Comparison of ENCODE assay signal across 8 mouse cellular contexts in the genomic region with DNA sequence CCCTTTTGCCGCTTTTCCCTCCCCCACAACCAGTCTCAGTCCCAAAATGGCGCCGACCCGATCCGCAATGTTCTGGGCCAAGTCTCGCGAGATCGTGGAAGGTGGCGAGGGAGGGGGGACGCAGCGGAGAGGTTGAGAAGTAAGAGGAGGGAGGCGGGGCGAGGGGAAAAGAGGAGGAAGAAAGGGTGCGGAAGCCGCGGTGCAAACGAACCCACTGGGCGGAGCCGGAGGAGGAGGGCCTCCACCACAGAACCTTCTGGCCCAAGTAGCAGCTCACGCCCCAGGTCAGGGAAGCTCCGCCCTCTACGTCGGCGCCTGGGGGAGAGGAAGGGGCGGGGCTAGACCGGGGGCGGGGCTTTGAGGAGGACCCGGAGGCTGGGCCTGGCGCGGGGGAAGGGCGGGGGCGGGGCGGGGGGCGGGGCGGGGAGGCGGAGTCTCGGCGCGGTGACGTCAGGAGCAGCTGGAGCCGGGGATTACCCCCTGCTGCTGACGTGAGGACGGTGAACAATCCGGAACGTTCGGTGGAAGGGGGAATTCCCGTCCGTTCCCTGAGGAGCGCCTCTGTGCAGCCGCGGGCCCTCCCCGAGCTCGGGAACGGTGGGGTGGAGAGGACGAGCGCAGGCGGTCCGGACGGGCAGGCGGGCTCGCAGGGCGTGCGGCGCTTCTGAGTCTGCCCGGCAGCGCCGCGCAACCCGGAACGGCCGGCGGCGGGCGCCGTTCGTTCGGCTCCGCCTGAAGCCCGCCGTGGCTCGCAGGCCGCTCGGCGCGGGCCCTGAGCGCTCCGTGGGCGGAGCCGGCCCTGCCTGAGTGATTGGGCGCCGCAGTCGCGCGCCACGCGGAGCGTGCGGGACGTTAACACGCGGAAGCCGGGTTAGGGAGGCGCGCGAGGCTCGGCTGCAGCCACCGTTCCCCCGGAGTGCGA. TPM values are rescaled to one million over a fixed set of nuclear protein-coding genes. Genes with fewer than 3 reads are reported as not detected.
A peak's percentile ranks its signal among the peaks of the same experiment; 100 is the strongest.
DNase-seq lines count a peak whose midpoint lies in the region; ATAC-seq lines count a peak whose summit lies in the region.

A gene (minus strand): TSS at position 310 of the 922 bp plus-strand sequence.

- peak; percentile 89 for ATAC-seq in inflammation-experienced regulatory T-cells, adult 6 months
- peak; percentile 97 for ATAC-seq in megakaryocyte-erythroid progenitor cell, adult 5-6 weeks (replicated peaks; ENCODE audit: low FRiP score, low TSS enrichment, poor library complexity, severe bottlenecking)

- DNase-seq in adrenal gland, adult (ENCODE audit: inconsistent age in 2 of 2, low spot score in 1 of 2) = peak; percentile 100
- peak; percentile 99 for DNase-seq in embryo, embryonic 10.5 days (ENCODE audit: low spot score)
- DNase-seq in gastrocnemius, postnatal 14 days = peak; percentile 100
- peak; percentile 100 for DNase-seq in left cerebral cortex, postnatal 10 days (ENCODE audit: extremely low spot score in 1 of 2, low spot score in 2 of 2)
- DNase-seq in right cerebral cortex, postnatal 25 days = peak; percentile 100
- DNase-seq in urinary bladder, postnatal 4 days (ENCODE audit: low spot score in 2 of 2) = peak; percentile 100

- intact Hi-C loops in gastrocnemius, postnatal 14 days (cut with DNase I; ENCODE audit: low total_unique reads) = no loop called here
- intact Hi-C loops in left cerebral cortex, postnatal 10 days (cut with DNase I) = no loop called here

RNA-seq across cellular contexts. Expression of the gene that starts here (rescaled TPM):
- 10 to 100 TPM; 40.8 to 41.1 TPM for total RNA-seq in gastrocnemius, postnatal 14 days (2021)
- polyA plus RNA-seq in inflammation-experienced regulatory T-cells, adult 6 months (2017; shearing (Covaris generic)) = 100 to 1,000 TPM; 156 to 170 (median 170) TPM
- total RNA-seq in left cerebral cortex, postnatal 10 days (2021) = 10 to 100 TPM; 76.8 to 82.3 TPM
- 86.5 and 102 TPM in 2 replicates for total RNA-seq in megakaryocyte-erythroid progenitor cell, adult 5-6 weeks (2014; fragmentation: Nextera tagmentation)
- total RNA-seq in megakaryocyte-erythroid progenitor cell, adult 5-6 weeks (2017) = 210 and 245 TPM in 2 replicates

Comparison
In these comparisons a context has a peak if more than half of its experiments do, and no peak if none do; other contexts are left out.
1. Peak in every context shown above with its lines: DNase-seq and ATAC-seq.